Mouse (Mus musculus): ENCODE measurements around the gene Hrk.

Hrk gene

GRCm38 (mm10) chr5:118164581-118164980 lies at the start of gene Hrk:
Gene Hrk (plus strand): TSS chr5:118164648.
- DNase-seq (ENCODE audit: low spot score) = no peak

DNA sequence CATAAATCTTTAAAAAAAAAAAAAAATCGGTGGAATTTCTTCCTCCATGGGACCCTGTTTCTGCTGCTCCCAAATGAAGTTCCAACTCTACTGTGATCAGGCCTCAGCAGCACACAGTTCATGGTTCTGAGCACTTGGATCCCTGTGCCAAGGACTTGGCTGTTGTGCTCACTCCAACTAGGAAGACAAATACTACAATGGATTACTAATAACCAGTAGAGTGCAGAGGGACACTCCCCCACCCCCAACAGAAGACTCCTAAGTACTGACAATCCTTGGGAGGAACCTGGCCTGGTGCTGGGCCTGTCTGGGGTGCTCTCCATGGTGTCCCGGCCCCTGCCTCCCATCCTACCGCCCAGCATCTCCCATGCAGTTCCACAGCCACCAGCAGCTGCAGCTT lies 46.1 kb upstream of the Hrk start:
- DNase-seq (ENCODE audit: low spot score) = no peak

DNA sequence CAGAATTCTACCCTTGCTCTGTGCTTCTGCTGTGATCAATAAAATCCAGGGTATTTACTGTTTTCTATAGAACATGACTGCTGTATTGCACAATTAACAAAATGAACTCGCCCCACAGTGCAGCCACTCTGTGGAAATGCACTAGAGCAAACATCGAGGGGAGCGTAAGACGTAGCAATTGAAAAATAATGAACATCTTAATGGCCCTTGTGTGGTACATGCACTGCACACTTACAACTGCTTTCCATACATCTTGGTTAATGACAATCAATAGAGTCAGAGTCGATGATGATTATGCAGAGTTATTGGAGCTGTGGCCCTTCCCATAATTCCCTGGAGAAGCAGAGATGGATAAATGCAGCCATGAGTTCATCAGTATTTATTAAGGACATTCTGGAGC lies 45.5 kb upstream of the Hrk start:
- DNase-seq (ENCODE audit: low spot score) = no peak

DNA sequence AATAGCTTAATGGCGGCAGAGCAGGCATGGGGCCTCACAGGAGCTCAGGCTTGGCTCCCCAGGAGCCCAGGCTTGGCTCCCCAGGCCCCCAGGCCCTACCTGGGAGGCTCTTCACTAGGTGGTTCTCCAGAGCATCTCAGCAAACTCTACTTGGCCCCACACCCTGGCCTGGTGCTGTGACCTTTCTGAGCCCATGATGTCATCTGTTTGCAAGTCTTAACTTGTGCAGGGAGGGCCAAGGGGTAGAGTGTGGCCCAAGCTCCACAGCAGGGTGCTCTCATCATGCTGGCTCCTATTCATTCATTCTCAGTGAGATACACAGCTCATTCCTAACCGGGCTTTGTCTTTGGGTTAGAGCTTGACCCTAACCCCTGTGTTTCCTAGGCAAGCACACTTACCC lies 43.8 kb upstream of the Hrk start:
- DNase-seq (ENCODE audit: low spot score) = no peak

DNA sequence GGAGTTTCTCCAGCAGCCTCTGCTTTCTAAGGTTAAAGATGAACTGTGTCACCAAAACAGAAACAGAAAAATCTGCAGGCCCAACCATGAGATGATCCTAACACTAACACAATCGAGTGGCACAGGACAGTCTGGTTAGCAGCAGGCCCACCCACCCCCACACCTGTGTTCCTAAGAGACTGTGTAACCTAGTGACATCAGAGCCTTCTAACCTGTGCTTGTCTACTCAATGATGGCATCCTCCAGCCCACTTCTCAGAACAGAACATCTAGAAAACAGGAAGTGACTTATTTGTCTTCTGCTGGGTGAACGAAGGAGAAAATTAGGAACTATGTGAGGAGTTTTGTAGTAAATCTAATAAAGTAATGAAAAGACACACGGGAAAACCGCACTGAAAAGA lies 42.5 kb upstream of the Hrk start:
- no peak for DNase-seq (ENCODE audit: low spot score)

DNA sequence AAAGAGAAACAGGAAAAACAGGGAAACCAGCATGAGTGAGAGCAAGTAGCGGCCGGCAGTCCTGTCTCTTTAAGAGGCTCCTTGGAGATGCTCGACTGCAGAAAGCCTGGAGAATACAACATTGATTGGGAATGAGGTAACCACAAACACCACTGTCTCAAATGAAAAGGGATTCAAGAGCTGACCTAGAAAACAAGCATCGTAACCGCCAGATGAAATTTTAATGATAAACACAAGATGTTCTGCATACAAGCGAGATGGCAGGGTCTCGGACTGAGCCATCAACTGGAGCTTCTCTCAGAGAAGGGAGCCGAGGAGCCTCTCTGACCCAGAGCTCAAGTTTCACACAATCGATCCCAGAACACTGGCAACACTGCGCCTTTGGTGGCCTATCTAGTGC lies 41.4 kb upstream of the Hrk start:
- no peak for DNase-seq (ENCODE audit: low spot score)

- no peak for DNase-seq (ENCODE audit: low spot score)
Observed at GRCm38 (mm10) chr5:118126671-118127070, 37.8 kb upstream of the Hrk start.

GRCm38 (mm10) chr5:118128208-118128607 lies 36.2 kb upstream of the Hrk start:
- DNase-seq (ENCODE audit: low spot score) = no peak

DNA sequence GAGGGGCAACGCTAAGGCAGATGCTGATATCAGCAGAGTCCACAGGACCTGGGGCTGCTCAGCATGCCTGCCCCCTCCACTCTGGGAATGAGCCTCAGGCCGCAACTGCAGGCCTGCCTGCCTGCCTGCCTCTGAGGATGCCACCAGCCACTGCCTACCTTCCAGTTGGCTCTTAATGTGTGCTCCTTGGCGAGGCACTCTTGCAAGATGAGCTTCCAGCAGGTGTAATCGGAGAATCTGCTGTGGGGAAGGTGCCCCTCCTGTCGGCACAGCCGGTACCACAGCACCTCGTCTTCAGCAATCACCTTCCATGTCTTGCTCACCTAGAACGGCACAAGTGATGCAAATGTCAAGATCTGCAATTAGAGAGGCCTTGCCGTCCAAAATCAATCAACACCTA lies 35.8 kb upstream of the Hrk start:
- no peak for DNase-seq (ENCODE audit: low spot score)

- DNase-seq (ENCODE audit: low spot score) = no peak
Observed at GRCm38 (mm10) chr5:118136391-118136790, 28.1 kb upstream of the Hrk start.

- no peak for DNase-seq (ENCODE audit: low spot score)
Observed at GRCm38 (mm10) chr5:118139630-118140029, 24.8 kb upstream of the Hrk start.

- no peak for DNase-seq (ENCODE audit: low spot score)
Observed at GRCm38 (mm10) chr5:118142471-118142870, 22.0 kb upstream of the Hrk start.

DNA sequence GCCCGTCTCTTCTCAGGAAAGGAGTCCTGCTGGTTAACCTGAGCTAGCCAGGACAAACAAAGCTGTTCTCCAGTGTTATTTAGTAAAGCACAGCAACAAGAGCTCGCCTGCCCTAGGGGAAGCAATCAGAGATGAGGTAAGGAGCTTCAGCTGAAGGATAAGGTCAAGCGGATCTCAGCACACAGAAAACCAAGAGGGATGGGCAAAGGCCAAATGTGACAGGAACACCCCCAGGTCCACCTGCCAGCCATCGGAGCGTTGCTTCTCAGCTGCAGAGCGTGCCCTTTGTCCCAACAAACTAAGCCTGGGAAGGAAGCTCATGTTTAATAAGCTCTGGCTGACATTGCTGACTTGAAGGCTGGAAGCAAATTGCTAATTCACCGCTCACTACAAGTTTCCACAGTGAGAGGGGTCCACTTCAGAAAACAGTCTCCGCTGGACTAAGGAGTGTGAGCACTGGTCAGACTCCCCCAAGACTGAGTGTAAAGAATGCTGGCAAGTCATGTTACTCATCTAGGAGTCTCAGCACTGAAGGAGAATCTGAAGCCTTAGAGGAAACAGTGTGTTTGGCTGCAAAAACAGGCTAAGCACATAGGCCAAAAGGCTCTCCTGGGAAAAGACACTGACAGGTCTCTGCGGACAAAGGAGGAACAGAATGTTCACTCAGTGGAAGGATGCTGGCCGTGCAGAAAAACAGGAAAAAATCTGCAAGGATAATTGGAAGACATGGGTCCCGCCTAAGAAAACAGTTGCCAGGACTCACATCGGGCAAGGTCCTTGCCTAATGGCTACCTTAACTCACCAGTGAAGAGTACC lies 21.0 kb upstream of the Hrk start:
- no peak for DNase-seq (ENCODE audit: low spot score)

DNA sequence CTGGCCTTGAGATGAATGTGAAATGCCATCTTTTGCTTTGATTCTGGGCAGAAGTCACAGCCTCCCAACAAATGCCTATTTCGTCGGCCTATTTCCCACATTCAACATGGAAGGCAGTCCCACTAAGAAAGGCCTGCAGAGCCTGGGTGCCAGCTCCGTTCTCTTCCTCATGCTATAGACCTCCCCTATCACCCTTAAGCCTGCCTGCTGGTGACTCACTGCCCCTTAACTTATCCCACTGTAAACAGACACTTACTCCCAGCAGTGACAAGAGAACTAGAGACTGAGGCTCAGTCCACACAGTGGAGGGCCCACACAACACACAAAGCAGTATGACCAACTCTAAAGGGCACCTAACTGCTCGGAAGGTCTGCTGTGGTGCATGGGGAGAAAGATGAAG lies 20.1 kb upstream of the Hrk start:
- DNase-seq (ENCODE audit: low spot score) = no peak

- no peak for DNase-seq (ENCODE audit: low spot score)
Observed at GRCm38 (mm10) chr5:118144770-118145169, 19.7 kb upstream of the Hrk start.

GRCm38 (mm10) chr5:118145458-118145857 lies 19.0 kb upstream of the Hrk start:
- DNase-seq (ENCODE audit: low spot score) = no peak

- DNase-seq (ENCODE audit: low spot score) = no peak
Observed at GRCm38 (mm10) chr5:118145999-118146679, 18.3 kb upstream of the Hrk start.

DNA sequence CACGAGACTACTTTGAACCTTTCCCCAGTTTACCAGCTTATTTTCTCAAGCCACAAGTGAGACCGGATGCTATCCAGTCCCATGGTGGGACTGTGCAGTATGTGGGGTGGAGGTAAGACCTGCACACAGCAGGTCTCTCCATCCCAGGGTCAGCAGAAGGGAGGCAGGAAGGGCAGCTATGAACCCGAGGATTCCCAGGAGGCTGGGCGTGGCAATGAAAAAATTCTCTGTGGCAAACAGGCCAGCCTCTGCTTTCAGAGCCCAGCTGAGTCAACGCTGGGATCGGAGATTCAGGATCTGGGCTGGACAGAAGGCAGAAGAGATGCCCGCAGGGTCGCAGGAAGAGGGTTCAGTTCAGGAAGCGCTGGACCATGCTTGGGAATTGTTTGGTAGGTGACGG lies 17.2 kb upstream of the Hrk start:
- DNase-seq (ENCODE audit: low spot score) = no peak

- DNase-seq (ENCODE audit: low spot score) = no peak
Observed at GRCm38 (mm10) chr5:118149711-118150110, 14.7 kb upstream of the Hrk start.

- peak; percentile 87 for DNase-seq (ENCODE audit: low spot score)
Observed at GRCm38 (mm10) chr5:118154839-118155564, 9.4 kb upstream of the Hrk start, which contains the start of gene Fbxw8. Gene Fbxw8 (minus strand): TSS chr5:118155464.

DNA sequence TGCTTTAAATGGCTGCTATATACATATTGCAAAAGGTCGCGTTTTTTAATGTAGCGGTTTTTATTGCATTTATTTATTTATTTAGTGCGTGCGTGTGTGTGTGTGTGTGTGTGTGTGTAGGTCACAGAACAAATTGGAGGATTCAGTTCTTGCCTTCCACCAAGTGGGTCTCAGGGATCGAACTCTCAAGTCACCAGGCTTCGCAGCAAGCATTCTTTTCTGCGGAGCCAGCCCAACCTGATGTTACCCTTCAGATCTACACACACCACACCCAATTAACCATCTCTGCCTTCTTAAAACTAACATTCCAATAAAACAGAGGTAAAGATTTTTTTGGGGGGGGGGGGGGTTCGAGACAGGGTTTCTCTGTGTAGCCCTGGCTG lies 8.9 kb upstream of the Hrk start:
- DNase-seq (ENCODE audit: low spot score) = no peak

DNA sequence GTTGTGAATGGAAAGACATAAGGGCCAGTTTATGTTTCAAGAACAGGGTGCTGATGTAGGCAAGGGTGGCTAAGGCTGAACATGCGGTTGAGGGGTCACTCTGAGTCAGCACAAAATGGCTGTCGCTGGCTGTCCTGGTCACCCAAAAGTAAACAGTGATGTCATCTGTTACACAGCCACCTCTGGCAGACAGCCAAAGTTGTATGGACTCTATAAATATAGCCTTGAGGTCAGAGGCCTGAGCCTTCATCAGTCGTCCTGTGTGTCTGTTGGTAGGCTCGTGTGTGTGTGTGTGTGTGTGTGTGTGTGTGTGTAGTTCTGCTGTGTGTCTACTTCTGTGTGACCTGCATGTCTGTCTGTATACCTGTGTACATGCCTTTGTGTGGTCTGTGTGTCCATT lies 7.5 kb upstream of the Hrk start:
- no peak for DNase-seq (ENCODE audit: low spot score)

- DNase-seq (ENCODE audit: low spot score) = no peak
Observed at GRCm38 (mm10) chr5:118160691-118161090, 3.8 kb upstream of the Hrk start.
